Mouse (Mus musculus): ENCODE measurements around the gene Lenep. TPM values are rescaled to one million over a fixed set of nuclear protein-coding genes. Genes with fewer than 3 reads are reported as not detected.

The Lenep gene
- polyA plus RNA-seq, 2 experiments, result 2.4 TPM; not detected in 1

DNA sequence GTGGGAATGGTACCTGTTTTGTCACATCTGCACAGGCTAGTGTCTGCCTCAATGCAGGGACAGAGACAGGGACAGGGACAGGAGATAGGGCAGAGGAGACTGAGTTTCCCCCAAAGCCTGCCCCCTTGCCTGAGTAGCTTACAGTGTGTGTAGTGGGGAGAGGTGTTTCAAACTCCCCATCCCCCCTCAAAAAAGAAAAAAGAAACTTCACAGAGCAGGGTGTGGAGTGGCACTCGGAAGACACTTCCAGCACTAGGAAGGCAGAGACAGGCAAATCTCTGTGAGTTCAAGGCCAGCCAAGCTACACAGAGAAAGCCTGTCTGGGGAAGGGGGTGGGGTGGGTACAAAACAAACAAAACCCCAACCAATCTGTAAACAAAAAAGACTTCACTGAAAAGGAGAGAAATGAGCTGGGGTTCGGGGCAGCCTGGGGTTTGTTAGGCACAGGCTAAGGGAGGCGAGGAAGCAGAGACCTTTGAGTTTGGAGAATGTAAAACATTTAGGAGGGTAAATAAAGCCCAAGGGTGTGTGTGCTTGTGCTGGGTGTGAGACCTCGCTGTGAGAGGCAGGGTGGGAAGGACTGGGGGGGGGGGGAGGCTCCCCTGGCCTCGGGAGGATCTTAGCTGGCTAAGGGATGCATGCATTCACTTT, 28.9 kb downstream of the Lenep start:
- Histone ChIP-seq H3K4me1 (ENCODE audit: control insufficient read depth, insufficient read depth, low read length) (peaks cover 6% of the 10 kb centered on the region), H3K27ac (replicated peaks; ENCODE audit: low read depth, low read length) (no peak overlapping the region), H3K4me3 (replicated peaks; ENCODE audit: low read length) (no peak overlapping the region), H3K36me3 (ENCODE audit: control insufficient read depth, insufficient read depth, low read length) (no peaks in the 10 kb centered on the region), H3K4me2 (replicated peaks; ENCODE audit: low read depth, low read length, severe bottlenecking) (no peak overlapping the region), H3K9ac (ENCODE audit: low read depth, low read length, severe bottlenecking) (no peak overlapping the region), H3K9me3 (ENCODE audit: control insufficient read depth, low read length) (no peaks in the 10 kb centered on the region), H3K27me3 (ENCODE audit: control insufficient read depth, insufficient read depth, low read length) (no peaks in the 10 kb centered on the region)
- no peak for TF ChIP-seq POLR2A (IDR thresholded peaks at IDR 0.05; ENCODE audit: borderline replicate concordance, extremely low read depth, insufficient read depth, insufficient read length)
- ATAC-seq (ENCODE audit: low FRiP score, low read depth), result no peak
- no peak for DNase-seq (ENCODE audit: low spot score)
- 44% methylated on average over 5 of the region's 5 CpGs for WGBS

DNA sequence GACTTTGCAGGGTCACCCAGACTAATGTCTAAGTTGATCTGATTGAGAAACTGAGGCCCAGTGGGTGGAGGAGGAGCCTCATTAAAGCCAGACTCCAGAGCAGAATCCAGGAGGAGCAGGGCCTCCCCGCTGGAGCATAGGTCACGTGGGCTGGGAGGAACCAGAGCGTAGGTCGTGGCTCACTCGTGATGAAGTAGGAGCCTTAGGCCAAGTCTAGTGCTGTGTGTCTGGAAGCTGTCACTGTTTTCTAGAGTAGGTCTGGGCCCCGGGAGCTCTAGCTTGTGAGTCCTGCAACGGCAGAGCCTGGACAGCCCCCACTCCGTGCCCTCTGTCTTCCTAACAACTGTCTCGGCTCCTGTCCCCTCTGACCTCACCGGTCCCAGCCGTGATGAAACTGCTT, 35.3 kb downstream of the Lenep start:
- Histone ChIP-seq H3K4me2 (replicated peaks; ENCODE audit: low read depth, low read length, severe bottlenecking) (no peak overlapping the region), H3K36me3 (ENCODE audit: control insufficient read depth, insufficient read depth, low read length) (no peaks in the 10 kb centered on the region), H3K4me1 (ENCODE audit: control insufficient read depth, insufficient read depth, low read length) (no peaks in the 10 kb centered on the region), H3K9me3 (ENCODE audit: control insufficient read depth, low read length) (no peaks in the 10 kb centered on the region), H3K9ac (ENCODE audit: low read depth, low read length, severe bottlenecking) (no peak overlapping the region), H3K27me3 (ENCODE audit: control insufficient read depth, insufficient read depth, low read length) (no peaks in the 10 kb centered on the region), H3K27ac (replicated peaks; ENCODE audit: low read depth, low read length) (no peak overlapping the region), H3K4me3 (replicated peaks; ENCODE audit: low read length) (no peak overlapping the region)
- ATAC-seq (ENCODE audit: low FRiP score, low read depth) (no peak), DNase-seq (ENCODE audit: low spot score) (no peak)
- 50% methylated on average over 11 of the region's 11 CpGs for WGBS
- TF ChIP-seq POLR2A (IDR thresholded peaks at IDR 0.05; ENCODE audit: borderline replicate concordance, extremely low read depth, insufficient read depth, insufficient read length), result no peak

DNA sequence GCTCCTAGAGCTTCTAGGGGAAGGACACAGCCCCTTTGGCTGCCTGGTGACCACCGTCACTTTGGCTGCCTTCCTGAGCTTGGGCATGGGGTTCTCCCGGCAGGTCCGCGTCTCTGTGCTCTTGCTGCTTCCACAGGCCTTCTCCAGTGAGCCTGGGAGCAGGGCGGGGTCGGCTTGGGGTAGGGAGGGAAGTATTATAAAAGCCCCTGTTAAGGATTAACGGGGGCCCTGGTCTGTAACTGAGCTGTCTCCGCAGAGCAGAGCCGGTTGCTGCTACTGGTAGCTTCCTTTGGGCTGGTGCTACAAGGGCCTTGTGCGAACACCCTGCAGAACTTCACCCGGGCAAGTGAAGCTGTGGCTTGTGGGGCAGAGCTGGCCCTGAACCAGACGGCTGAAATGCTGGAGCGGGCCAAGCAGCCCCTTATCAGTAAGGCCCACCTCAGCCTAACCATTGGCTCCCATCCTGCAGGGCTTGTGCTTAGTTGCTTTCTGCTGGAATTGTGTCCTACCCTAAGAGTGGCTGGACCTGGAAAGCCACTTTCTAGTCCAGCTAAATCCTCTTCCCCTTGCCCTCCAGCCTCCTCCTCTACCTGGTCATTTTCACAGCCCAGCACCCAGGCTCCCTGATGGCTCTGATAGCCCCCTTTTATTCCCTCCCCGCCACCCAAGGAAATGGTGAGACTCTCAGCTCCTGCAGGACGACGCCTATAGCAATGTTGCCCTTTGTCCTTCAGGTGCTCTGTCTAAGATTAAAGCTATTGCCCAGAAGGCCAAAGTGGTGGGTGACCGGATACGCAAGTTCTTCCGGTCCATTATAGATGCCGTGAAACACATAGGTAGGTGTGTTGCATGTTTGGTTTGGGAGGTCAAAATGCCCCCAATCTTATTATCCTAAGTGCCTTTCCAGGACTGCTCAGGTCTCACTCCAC, 36.8 kb downstream of the Lenep start:
- ATAC-seq (ENCODE audit: low FRiP score, low read depth) (no peak), DNase-seq (ENCODE audit: low spot score) (no peak)
- WGBS, result 66% methylated on average over 20 of the region's 20 CpGs
- no peak overlapping the region for H3K4me2 ChIP-seq (replicated peaks; ENCODE audit: low read depth, low read length, severe bottlenecking)
- no peaks in the 10 kb centered on the region for H3K36me3 ChIP-seq (ENCODE audit: control insufficient read depth, insufficient read depth, low read length)
- no peaks in the 10 kb centered on the region for H3K27me3 ChIP-seq (ENCODE audit: control insufficient read depth, insufficient read depth, low read length)
- no peaks in the 10 kb centered on the region for H3K9me3 ChIP-seq (ENCODE audit: control insufficient read depth, low read length)
- TF ChIP-seq POLR2A (IDR thresholded peaks at IDR 0.05; ENCODE audit: borderline replicate concordance, extremely low read depth, insufficient read depth, insufficient read length), result no peak
- H3K9ac ChIP-seq (ENCODE audit: low read depth, low read length, severe bottlenecking), result 0 out of 2 replicates have a peak overlapping the region, but pooled peaks have one; percentile 7
- no peak overlapping the region for H3K27ac ChIP-seq (replicated peaks; ENCODE audit: low read depth, low read length)
- no peak overlapping the region for H3K4me3 ChIP-seq (replicated peaks; ENCODE audit: low read length)
- no peaks in the 10 kb centered on the region for H3K4me1 ChIP-seq (ENCODE audit: control insufficient read depth, insufficient read depth, low read length)

DNA sequence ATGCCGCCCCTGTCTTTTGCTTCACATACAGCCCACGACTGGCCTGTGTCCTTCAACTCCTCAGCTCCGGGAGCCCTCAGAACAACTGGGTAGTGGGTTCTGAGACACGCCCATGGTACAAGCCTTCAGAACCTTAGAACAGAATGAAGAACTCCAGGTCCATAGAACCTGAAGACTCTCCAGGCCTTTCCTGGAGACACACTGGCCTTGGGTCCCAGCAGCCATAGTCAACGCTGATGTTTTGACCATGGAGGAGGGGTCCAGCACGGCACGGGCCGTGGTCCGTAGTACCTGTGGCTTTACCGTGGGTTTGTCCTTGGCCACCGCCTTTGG, 37.5 kb downstream of the Lenep start, which contains the start of gene Dcst1:
Gene Dcst1, minus strand, starts transcription at position 101 of the 333 bp plus-strand sequence.
- no peak for TF ChIP-seq POLR2A (IDR thresholded peaks at IDR 0.05; ENCODE audit: borderline replicate concordance, extremely low read depth, insufficient read depth, insufficient read length)
- no peak for ATAC-seq (ENCODE audit: low FRiP score, low read depth)
- whole genome bisulfite sequencing, result 90% methylated on average over 11 of the region's 11 CpGs

DNA sequence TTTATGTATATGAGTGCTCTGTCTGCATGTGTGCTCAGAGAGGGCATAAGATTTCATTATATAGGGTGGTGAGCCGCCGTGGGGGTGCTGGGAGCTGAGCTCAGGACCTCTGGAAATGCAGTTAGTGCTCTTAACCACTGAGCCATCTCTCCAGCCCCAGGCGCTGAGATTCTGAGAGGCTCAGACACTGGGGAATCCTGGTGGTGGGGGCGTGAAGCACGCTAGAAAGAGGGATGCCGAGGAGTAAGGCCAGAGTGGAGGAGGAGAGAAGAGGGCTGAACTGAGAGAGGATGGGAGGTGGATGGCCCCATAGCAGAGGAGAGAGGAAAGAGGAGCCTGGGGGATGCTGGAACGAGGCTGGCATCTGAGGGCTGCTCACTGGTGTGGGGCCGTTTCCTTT, 38.0 kb downstream of the Lenep start:
- H3K27ac ChIP-seq (replicated peaks; ENCODE audit: low read depth, low read length), result no peak overlapping the region
- DNase-seq (ENCODE audit: low spot score) (no peak), ATAC-seq (ENCODE audit: low FRiP score, low read depth) (no peak)
- H3K4me2 ChIP-seq (replicated peaks; ENCODE audit: low read depth, low read length, severe bottlenecking), result no peak overlapping the region
- no peaks in the 10 kb centered on the region for H3K9me3 ChIP-seq (ENCODE audit: control insufficient read depth, low read length)
- H3K4me1 ChIP-seq (ENCODE audit: control insufficient read depth, insufficient read depth, low read length), result no peaks in the 10 kb centered on the region
- 65% methylated on average over 8 of the region's 8 CpGs for WGBS
- TF ChIP-seq POLR2A (IDR thresholded peaks at IDR 0.05; ENCODE audit: borderline replicate concordance, extremely low read depth, insufficient read depth, insufficient read length), result no peak
- no peaks in the 10 kb centered on the region for H3K36me3 ChIP-seq (ENCODE audit: control insufficient read depth, insufficient read depth, low read length)
- H3K9ac ChIP-seq (ENCODE audit: low read depth, low read length, severe bottlenecking), result no peak overlapping the region
- H3K27me3 ChIP-seq (ENCODE audit: control insufficient read depth, insufficient read depth, low read length), result no peaks in the 10 kb centered on the region
- no peak overlapping the region for H3K4me3 ChIP-seq (replicated peaks; ENCODE audit: low read length)

More for the DNA sequence above, 37.5 kb downstream of the Lenep start, which contains the start of gene Dcst1:
- Histone ChIP-seq H3K27me3 (ENCODE audit: control insufficient read depth, insufficient read depth, low read length) (no peaks in the 10 kb centered on the region), H3K4me2 (replicated peaks; ENCODE audit: low read depth, low read length, severe bottlenecking) (no peak within 1 kb of the TSS), H3K9ac (ENCODE audit: low read depth, low read length, severe bottlenecking) (0 out of 2 replicates have a peak within 1 kb of the TSS, but pooled peaks have one; percentile 7), H3K9me3 (ENCODE audit: control insufficient read depth, low read length) (no peaks in the 10 kb centered on the region), H3K36me3 (ENCODE audit: control insufficient read depth, insufficient read depth, low read length) (no peaks in the 10 kb centered on the region), H3K4me1 (ENCODE audit: control insufficient read depth, insufficient read depth, low read length) (no peaks in the 10 kb centered on the region), H3K4me3 (replicated peaks; ENCODE audit: low read length) (no peak within 1 kb of the TSS), H3K27ac (replicated peaks; ENCODE audit: low read depth, low read length) (no peak within 1 kb of the TSS)
- DNase-seq (ENCODE audit: low spot score), result no peak

Measured in limb, embryonic 14.5 days (tissue).